Mouse (Mus musculus) limb, embryonic 10.5 days (tissue): ENCODE measurements around the gene Lzic. TPM values are rescaled to one million over a fixed set of nuclear protein-coding genes. Genes with fewer than 3 reads are reported as not detected.

Experiments
- DNase-seq: peaks from one replicate; pipeline ENCODE4 v3.0.0-alpha.2; 2017; ENCODE audit warnings: low spot score
- H3K27ac ChIP-seq: fragments of 300-500 bp; sonication (generic); 2 replicates; pipeline ENCODE4 v1.5.1; 2016; ENCODE audit warnings: mild to moderate bottlenecking
- H3K27me3 ChIP-seq: fragments of 300-500 bp; sonication (generic); 2 replicates; pipeline ENCODE4 v1.6.1; 2016; ENCODE audit warnings: low read depth, mild to moderate bottlenecking; ENCODE audit not compliant: poor library complexity, severe bottlenecking
- H3K36me3 ChIP-seq: fragments of 300-500 bp; sonication (generic); 2 replicates; pipeline ENCODE4 v1.6.1; 2016; ENCODE audit warnings: mild to moderate bottlenecking, moderate library complexity
- H3K4me1 ChIP-seq: fragments of 300-500 bp; sonication (generic); 2 replicates; pipeline ENCODE4 v1.6.1; 2016
- H3K4me3 ChIP-seq: fragments of 300-500 bp; sonication (generic); 2 replicates; pipeline ENCODE4 v1.5.1; 2016; ENCODE audit warnings: mild to moderate bottlenecking, moderate library complexity
- H3K9me3 ChIP-seq: fragments of 300-500 bp; sonication (generic); replicated peaks from 2 replicates; pipeline ENCODE4 v1.6.1; 2016; ENCODE audit warnings: mild to moderate bottlenecking
- WGBS: fragments of 180-500 bp; shearing (Covaris S2); methylation state at CpG from one replicate; pipeline ENCODE4 v1.1.7; 2016; 5-methylcytosine and 5-hydroxymethylcytosine counted together
- polyA plus RNA-seq: library from polyadenylated mRNA; unstranded; fragments of >200 nt; fragmentation: Nextera tagmentation; extraction: Ambion mirVana; gene quantifications from 2 replicates; pipeline ENCODE4 v1.2.1, GENCODE M21; 2016

Gene Lzic
- polyA plus RNA-seq, 1 experiment from 2014 or later: 55.1 TPM

DNA sequence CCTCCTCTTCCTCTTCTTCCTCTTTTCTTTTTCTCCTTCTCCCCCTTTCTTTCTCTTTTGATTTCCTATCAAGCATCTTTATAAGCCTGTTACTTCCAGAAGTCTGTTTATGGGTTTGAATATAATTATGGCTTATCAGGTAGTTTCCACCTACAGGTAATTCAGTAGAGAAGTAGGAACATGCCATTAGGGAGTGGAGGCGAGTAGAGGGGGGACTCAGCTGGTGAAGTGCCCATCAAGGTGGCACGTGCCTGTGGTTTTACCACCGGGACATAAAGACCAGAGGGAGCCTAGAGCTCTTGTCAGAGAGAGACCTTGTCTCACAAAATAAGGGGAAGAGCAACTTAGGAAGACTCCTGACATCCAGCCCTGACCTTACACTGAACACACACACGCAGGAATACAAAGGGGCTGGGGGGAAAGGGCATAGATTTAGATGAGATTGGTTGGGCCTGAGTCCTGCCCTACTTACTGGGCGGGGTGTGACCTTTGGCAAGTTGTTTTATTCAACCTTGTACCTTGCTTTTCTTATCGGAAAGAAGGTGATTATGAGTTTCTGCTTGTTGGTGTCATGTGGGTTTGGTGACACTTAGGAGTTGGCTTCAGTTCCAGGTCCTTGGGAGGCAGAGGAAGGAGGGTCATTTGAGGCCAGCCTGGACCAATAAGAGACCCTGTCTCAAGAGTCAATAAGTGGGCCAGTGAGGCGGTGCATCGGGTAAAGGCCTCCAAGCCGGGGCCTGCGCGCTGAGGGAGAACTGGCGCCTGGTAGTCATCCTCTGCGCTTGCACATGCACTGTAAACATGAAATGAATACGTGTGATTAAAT, 4.6 kb downstream of the Lzic start:
- peaks cover 76% of the 10 kb centered on the region for H3K36me3 ChIP-seq
- peaks cover 12% of the 10 kb centered on the region for H3K4me1 ChIP-seq

DNA sequence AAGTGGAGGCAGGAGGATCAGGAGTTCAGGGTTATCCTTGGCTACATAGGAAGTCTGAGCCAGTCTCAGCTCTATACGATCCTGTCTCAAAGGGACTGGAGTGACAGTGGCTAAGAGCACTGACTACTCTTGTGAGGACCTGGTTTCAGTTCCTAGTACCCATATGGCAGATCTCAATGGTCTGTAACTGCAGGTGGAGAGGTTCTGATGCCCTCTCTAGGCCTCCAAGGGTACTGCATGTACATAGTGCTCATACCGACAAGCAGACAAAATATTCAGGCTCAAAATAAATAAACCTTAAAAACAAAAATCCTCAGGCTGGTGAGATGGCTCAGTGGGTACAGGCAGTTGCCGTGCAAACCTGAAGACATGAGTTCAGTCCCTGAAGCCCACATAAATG, 6.1 kb downstream of the Lzic start:
- no peak for DNase-seq
- peaks cover 90% of the 10 kb centered on the region for H3K36me3 ChIP-seq
- WGBS: 97% methylated on average over 3 of the region's 3 CpGs

More for the DNA sequence above, 4.6 kb downstream of the Lzic start:
- Histone ChIP-seq H3K27ac (no peak overlapping the region), H3K4me3 (no peak overlapping the region), H3K9me3 (no peaks in the 10 kb centered on the region), H3K27me3 (no peaks in the 10 kb centered on the region)
- DNase-seq: no peak
- 95% methylated on average over 14 of the region's 14 CpGs for WGBS

DNA sequence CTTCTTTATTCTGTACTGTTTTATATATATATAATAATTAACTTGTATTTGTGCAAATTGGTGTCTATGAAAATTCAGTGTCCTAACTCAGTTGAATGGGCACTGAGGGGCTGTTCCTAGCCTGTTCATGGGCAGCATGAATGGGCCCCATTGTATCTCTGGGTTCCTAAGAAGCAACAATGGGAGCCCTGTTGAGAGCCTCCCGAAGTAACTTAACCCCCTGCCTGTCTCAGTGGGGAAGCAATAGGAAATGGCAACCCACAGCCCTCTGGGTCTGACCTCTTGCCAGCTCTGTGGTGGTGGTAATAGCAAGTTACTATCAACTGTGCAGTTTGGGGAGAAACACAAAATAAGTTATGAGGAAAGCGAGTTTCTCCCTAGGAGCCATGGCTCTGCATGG, 11.6 kb downstream of the Lzic start:
- H3K27ac ChIP-seq: no peak overlapping the region; the same call in 1 of the 2 replicates

More for the DNA sequence above, 6.1 kb downstream of the Lzic start:
- no peak overlapping the region for H3K27ac ChIP-seq
- no peaks in the 10 kb centered on the region for H3K27me3 ChIP-seq
- no peak overlapping the region for H3K4me3 ChIP-seq
- H3K4me1 ChIP-seq: peaks cover 7% of the 10 kb centered on the region
- no peaks in the 10 kb centered on the region for H3K9me3 ChIP-seq

DNA sequence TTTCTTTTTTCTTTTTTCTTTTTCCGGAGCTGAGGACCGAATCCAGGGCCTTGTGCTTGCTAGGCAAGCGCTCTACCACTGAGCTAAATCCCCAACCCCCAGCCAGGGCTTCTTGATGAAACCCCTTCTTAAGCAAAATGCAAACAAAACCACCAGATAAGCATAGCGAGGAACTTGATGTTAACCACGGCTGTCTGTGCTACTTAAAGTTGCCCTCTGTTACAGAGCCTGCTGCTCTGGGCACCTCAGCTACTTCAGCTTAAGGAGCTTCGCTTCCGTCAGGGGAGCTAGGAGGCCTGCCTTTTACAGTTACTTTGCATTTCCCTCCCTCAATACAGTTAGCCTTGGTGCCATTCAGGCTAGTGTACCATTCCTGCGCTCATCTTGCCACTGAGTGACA, 13.9 kb downstream of the Lzic start:
- Histone ChIP-seq H3K27ac (no peak overlapping the region), H3K9me3 (no peaks in the 10 kb centered on the region), H3K4me1 (no peaks in the 10 kb centered on the region), H3K4me3 (no peak overlapping the region), H3K36me3 (peaks cover 89% of the 10 kb centered on the region), H3K27me3 (no peaks in the 10 kb centered on the region)
- DNase-seq: no peak
- 92% methylated on average over 8 of the region's 8 CpGs for WGBS

More for the DNA sequence above, 11.6 kb downstream of the Lzic start:
- Histone ChIP-seq H3K4me3 (no peak overlapping the region), H3K4me1 (no peaks in the 10 kb centered on the region), H3K27me3 (no peaks in the 10 kb centered on the region), H3K36me3 (peaks cover 91% of the 10 kb centered on the region), H3K9me3 (no peaks in the 10 kb centered on the region)
- DNase-seq: no peak
- 81% methylated on average over 2 of the region's 2 CpGs for WGBS

DNA sequence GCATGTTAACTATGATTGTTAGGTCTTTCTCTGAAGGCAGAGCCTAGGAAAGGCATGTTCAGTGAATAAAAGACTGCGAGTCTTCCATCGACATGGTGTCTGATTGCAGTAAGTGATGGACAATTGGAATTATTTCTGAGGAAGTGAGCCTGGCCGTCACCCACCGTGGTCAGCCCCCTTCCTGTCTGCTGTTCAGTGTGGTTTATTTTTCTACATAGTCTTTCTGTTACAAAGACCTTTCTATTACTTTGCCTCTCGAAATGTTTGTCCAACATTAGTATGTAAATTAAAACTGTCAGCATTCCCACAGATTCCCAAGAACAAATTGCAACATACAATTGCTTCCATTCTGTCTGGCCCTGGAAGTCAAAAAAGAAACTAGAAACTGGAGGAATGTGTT, 14.8 kb downstream of the Lzic start:
- Histone ChIP-seq H3K9me3 (no peaks in the 10 kb centered on the region), H3K4me3 (no peak overlapping the region), H3K27me3 (no peaks in the 10 kb centered on the region), H3K4me1 (peaks cover 7% of the 10 kb centered on the region), H3K27ac (no peak overlapping the region), H3K36me3 (peaks cover 80% of the 10 kb centered on the region)
- 91% methylated on average over 5 of the region's 5 CpGs for WGBS
- no peak for DNase-seq

DNA sequence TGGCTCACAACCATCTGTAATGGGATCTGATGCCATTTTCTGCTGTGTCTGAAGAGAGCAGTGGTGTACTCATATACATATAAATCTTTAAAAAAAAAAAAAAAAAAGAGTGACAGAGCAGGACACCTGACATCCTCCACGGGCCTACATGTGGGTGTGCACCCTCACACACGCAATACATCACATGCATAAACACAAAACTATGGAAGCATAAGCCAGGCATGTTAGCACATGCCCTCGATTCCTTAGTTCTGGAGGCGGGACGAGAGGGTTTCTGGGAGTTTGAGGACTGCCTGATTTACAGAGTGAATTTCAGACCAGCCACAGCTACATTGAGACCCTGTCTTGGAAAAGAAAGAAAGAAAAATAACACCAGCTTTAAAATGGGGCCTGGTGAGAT, 19.3 kb downstream of the Lzic start:
- Histone ChIP-seq H3K27me3 (no peaks in the 10 kb centered on the region), H3K36me3 (peaks cover 38% of the 10 kb centered on the region), H3K27ac (peak overlapping the region; percentile 79), H3K9me3 (no peaks in the 10 kb centered on the region), H3K4me3 (no peak overlapping the region), H3K4me1 (peaks cover 15% of the 10 kb centered on the region)
- 84% methylated on average over 5 of the region's 5 CpGs for WGBS
- DNase-seq: no peak

DNA sequence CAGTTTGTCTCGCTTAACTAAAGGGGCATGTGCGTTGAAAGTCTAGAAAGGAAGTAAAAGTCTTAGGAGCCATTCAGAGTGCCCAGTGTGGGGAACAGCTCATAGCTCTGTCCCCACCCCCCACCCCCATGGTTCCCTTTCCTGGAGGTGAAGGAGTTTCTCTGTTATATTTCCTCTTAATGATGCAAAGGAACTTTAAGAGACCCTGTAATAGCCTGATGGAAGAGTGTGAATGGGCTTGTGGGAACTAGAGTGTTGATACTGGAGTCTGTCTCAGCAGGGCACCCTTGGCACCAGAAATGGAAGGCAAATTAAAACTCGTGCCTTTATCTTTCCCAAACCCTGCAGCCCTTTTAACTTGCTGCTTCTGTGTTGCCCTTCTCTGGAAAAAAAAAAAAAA, 19.8 kb downstream of the Lzic start:
- Histone ChIP-seq H3K27ac (peak overlapping the region; percentile 79), H3K4me1 (peaks cover 15% of the 10 kb centered on the region), H3K4me3 (no peak overlapping the region), H3K27me3 (no peaks in the 10 kb centered on the region), H3K36me3 (peaks cover 34% of the 10 kb centered on the region), H3K9me3 (no peaks in the 10 kb centered on the region)
- WGBS: 52% methylated on average over 3 of the region's 3 CpGs
- DNase-seq: no peak

DNA sequence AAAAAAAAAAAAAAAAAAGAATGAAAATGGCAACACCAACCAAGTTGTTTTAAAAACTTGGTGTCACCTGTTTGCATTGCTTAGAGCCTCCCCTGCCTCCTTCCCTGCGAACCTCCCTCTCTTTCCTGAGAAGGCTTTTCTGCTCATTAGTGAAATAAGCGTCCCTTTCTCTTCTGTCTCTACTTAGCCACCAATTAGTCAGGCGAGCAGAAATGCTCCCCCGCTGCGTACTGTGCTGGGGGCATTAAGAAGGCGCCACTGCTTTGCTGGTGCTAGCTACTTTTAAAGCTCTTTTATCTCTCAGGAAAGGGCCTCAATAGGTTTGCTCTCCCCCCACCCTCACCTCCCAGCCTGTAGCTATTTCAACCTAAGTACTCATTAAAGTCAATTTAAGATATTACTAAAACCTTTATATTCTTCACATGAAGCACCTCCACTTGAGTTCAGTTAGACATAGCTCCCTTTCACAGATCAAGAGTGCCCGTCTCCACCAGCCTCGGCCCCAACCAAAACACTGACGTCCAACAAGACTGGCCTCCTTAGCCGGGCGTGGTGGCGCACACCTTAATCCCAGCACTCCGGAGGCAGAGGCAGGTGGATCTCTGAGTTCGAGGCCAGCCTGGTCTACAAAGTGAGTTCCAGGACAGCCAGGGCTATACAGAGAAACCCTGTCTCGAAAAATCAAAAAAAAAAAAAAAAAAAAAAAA, 20.4 kb downstream of the Lzic start:
- 58% methylated on average over 15 of the region's 15 CpGs for WGBS
- no peak overlapping the region for H3K4me3 ChIP-seq
- peaks cover 28% of the 10 kb centered on the region for H3K36me3 ChIP-seq
- H3K4me1 ChIP-seq: peaks cover 15% of the 10 kb centered on the region
- no peaks in the 10 kb centered on the region for H3K27me3 ChIP-seq
- H3K27ac ChIP-seq: no peak overlapping the region
- peak; percentile 53 for DNase-seq
- no peaks in the 10 kb centered on the region for H3K9me3 ChIP-seq

DNA sequence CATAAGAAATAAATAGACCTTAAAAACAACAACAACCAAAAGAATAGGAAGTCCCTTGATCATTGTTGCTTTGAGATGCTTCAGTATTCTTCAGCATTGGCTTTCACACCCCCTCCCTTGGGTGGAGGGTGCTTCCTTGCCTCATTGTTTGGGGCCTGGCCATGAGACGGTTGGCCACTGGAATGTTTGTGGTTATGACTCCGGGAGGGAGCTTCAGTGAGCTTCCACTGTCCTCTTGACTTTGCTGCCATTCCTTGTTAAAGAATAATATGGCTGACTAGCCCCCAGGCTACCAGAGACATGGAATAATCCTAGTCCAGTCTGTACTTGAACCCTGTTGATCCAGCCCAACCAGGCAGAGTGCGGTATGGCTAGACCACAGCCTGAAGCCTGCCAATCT, 21.9 kb downstream of the Lzic start:
- WGBS: 87% methylated on average over 3 of the region's 3 CpGs
- H3K27me3 ChIP-seq: no peaks in the 10 kb centered on the region
- no peak overlapping the region for H3K4me3 ChIP-seq
- H3K27ac ChIP-seq: no peak overlapping the region
- H3K9me3 ChIP-seq: no peaks in the 10 kb centered on the region
- H3K36me3 ChIP-seq: peaks cover 15% of the 10 kb centered on the region
- no peak for DNase-seq
- H3K4me1 ChIP-seq: peaks cover 22% of the 10 kb centered on the region

DNA sequence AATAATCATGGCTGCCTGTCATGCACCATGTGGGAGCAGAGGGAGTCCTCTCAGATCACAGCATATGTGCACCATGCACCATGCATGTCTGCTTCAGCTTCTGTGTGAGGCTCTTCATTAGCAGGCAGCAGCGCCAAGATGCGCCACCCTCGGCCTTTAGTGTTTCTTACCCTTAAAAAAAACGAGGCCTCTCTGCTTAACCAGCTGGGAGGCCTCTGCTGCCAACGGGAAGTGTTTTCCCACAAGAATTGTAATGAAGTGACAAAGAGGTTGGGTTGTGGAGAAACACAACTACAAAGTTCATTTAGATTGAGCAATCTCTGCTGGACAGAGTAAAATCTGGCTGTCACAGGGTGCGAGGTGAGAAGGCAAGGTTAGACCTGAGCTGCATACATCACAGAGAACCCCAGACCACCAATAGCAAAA, 26.2 kb downstream of the Lzic start:
- WGBS: 63% methylated on average over 6 of the region's 6 CpGs
- no peak overlapping the region for H3K27ac ChIP-seq
- H3K4me1 ChIP-seq: 0 out of 2 replicates have a peak, but pooled peaks cover 7% of the 10 kb centered on the region
- DNase-seq: no peak
- H3K4me3 ChIP-seq: no peak overlapping the region
- no peaks in the 10 kb centered on the region for H3K36me3 ChIP-seq
- no peaks in the 10 kb centered on the region for H3K9me3 ChIP-seq
- no peaks in the 10 kb centered on the region for H3K27me3 ChIP-seq

DNA sequence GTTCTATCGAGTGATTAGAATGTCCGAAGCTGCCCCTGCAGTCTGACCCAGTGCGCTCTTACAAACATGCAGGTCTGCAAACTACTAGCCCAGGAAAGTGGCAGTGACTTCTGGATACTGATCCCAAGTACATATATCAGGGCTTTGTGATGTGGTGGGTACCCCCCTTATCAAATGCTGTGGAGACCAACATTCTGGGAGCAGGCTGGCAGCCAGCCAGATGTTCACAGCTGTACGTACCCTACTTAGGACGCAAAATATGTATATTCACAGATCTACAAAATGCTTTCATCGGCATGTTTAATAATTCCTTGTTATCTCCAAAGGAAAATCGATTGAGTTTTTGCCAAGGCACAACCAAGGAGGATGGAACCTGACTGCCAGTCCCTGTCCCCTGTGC, 27.0 kb downstream of the Lzic start:
- H3K4me1 ChIP-seq: 0 out of 2 replicates have a peak, but pooled peaks cover 7% of the 10 kb centered on the region
- no peaks in the 10 kb centered on the region for H3K36me3 ChIP-seq
- no peaks in the 10 kb centered on the region for H3K27me3 ChIP-seq
- WGBS: 92% methylated on average over 7 of the region's 7 CpGs
- no peaks in the 10 kb centered on the region for H3K9me3 ChIP-seq
- no peak overlapping the region for H3K27ac ChIP-seq
- DNase-seq: no peak
- H3K4me3 ChIP-seq: no peak overlapping the region

DNA sequence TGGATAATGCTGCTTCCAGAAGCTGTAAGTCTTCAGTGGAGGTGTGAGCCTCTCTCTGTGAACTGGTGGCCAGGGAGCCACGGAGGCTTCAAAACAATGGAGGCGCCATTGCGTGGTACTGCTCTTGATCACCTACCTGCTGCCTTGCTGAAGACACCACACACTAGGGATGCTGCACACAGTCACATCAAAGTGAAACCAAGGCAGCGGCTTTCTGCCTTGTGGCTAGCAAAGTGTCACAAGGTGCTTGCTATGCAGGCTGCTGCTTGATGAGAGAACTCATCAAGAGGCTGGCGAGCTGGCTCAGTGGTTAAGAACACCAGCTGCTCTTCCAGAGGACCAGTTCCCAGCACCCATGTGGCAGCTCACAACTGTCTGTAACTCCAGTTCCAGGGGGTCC, 30.7 kb downstream of the Lzic start:
- H3K36me3 ChIP-seq: 0 out of 2 replicates have a peak, but pooled peaks cover 8% of the 10 kb centered on the region
- no peak overlapping the region for H3K4me3 ChIP-seq
- H3K4me1 ChIP-seq: peaks cover 36% of the 10 kb centered on the region
- WGBS: 93% methylated on average over 5 of the region's 5 CpGs
- H3K9me3 ChIP-seq: no peaks in the 10 kb centered on the region
- DNase-seq: no peak
- H3K27me3 ChIP-seq: no peaks in the 10 kb centered on the region
- H3K27ac ChIP-seq: no peak overlapping the region

DNA sequence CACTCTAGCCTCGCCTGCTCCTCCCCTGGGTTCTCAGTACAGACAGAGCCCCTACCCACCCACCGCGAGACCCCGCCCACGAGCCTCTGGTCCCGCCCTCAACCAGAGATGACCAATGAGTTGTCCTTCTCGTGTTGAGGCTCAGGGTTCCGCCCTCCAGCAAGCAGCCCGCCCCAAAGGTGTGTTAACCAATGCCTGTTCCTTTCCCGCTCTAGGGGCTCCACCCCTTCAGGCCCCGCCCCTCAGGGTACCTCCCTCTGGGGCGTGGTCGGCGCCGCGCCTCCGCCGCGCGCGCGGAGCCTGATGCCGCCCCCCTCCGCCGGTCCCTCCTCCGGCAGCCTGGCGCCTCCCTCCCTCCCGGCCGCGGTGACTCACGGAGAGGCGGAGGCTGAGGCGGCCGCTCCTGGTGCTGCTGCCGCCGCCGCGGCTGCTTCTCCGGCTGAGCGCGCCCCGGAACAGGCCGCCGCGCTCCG, 32.9 kb downstream of the Lzic start, which contains the start of gene Ctnnbip1:
Gene Ctnnbip1 (plus strand): TSS at position 369 of the 473 bp plus-strand sequence.
- H3K4me3 ChIP-seq: peak within 1 kb of the TSS; percentile 92
- under 1% methylated on average over 46 of the region's 46 CpGs for WGBS
- H3K36me3 ChIP-seq: 0 out of 2 replicates have a peak, but pooled peaks cover 13% of the 10 kb centered on the region
- DNase-seq: peak; percentile 97
- peak within 1 kb of the TSS; percentile 92 for H3K27ac ChIP-seq
- H3K9me3 ChIP-seq: no peaks in the 10 kb centered on the region
- peaks cover 45% of the 10 kb centered on the region for H3K4me1 ChIP-seq
- H3K27me3 ChIP-seq: no peaks in the 10 kb centered on the region
